Mouse (Mus musculus): Measurements from ENCODE around the gene Eps8. TPM values are rescaled to one million over a fixed set of nuclear protein-coding genes. Genes with fewer than 3 reads are reported as not detected.

Eps8 gene
- polyA plus RNA-seq, 1 experiment from 2014 or later: 45.1 TPM

DNA sequence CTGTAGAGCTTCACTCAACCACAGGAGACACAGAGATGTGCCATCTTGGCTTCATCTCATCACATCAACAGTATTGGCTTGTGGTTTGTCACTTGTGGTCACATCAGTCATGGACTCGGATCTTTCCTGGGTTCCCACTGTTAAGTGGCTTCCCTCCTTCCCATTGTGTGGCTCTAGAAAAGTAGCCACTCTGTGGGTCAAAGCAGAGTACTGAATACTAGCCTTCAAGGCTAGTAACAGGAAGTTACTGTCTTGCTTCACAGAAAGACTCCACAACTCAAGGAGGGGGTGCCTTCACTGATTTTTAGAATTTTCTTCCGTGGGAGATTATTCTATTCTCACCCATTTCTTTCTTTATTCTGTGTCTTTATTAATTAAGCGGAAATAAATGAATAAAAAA, 109.3 kb downstream of the Eps8 start:
- no peak for DNase-seq (ENCODE audit: low spot score)
- no peaks in the 10 kb centered on the region for H3K27me3 ChIP-seq (ENCODE audit: insufficient read depth, low read length)
- no peaks in the 10 kb centered on the region for H3K9me3 ChIP-seq (replicated peaks; ENCODE audit: low read length)
- no peak for ATAC-seq (replicated peaks; ENCODE audit: low FRiP score, low read depth)
- no peak overlapping the region for H3K27ac ChIP-seq
- WGBS: 96% methylated on average over 3 of the region's 3 CpGs
- no peak overlapping the region for H3K9ac ChIP-seq (ENCODE audit: low read depth, low read length)
- 0 out of 2 replicates have a peak, but pooled peaks cover 6% of the 10 kb centered on the region for H3K4me1 ChIP-seq (replicated peaks; ENCODE audit: insufficient read depth, low read length)
- H3K4me3 ChIP-seq (replicated peaks; ENCODE audit: low read depth, low read length): no peak overlapping the region
- no peaks in the 10 kb centered on the region for H3K36me3 ChIP-seq (ENCODE audit: insufficient read depth, low read length)
- TF ChIP-seq CTCF (IDR thresholded peaks at IDR 0.05; ENCODE audit: low read depth): no peak
- no peak overlapping the region for H3K4me2 ChIP-seq (ENCODE audit: low read length)

DNA sequence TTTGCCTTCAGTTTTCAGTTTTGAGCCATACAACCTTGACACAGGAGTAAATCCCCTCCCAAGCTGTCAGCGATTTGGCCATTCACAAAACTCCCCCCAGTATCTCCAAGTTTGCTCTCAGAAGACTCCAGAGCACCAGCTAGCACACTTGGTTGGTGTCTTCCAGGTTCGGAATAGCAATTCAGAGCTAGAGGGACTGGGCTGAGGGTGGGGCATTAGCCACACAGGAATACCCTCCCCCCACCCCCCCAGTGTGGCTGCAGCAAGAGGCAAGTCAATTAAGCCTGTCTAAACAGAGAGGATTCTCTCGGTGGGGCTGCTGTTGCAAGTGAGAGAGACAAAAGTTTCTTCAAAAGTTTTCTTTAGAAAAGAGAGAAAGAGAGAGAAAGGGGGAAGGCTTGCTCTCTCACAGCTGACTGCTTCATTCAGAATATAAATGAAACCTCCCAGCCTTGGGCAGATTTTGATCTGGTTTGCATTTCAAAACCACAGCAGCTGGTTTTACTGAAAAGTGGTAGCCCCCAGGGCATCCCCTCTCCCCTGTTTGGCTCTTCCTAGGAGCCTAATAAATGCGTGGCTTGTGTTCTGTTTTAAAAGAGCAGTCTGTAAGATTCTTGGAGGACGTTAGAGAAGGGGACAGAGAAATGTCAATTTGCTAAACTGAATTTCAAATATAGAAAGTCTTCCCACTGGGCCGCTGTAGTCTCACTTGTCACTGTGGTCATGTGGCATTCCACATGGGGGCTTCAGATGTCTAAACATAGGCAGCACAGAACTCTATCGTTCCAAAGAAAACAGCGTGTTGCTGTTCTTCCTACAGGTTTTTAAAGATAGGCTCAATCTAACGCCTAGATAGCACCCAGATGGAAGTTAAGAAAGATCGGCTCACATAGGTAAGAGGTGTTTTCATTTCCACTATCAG, 112.2 kb downstream of the Eps8 start:
- peak overlapping the region; percentile 26; the same call in 1 of the 2 replicates for H3K27ac ChIP-seq
- 26% methylated on average over 10 of the region's 10 CpGs for WGBS
- ATAC-seq (replicated peaks; ENCODE audit: low FRiP score, low read depth): no peak
- no peak overlapping the region for H3K4me2 ChIP-seq (ENCODE audit: low read length)
- no peaks in the 10 kb centered on the region for H3K36me3 ChIP-seq (ENCODE audit: insufficient read depth, low read length)
- H3K27me3 ChIP-seq (ENCODE audit: insufficient read depth, low read length): no peaks in the 10 kb centered on the region
- H3K4me3 ChIP-seq (replicated peaks; ENCODE audit: low read depth, low read length): no peak overlapping the region
- H3K4me1 ChIP-seq (replicated peaks; ENCODE audit: insufficient read depth, low read length): 0 out of 2 replicates have a peak, but pooled peaks cover 6% of the 10 kb centered on the region
- no peak for TF ChIP-seq CTCF (IDR thresholded peaks at IDR 0.05; ENCODE audit: low read depth)
- no peaks in the 10 kb centered on the region for H3K9me3 ChIP-seq (replicated peaks; ENCODE audit: low read length)
- H3K9ac ChIP-seq (ENCODE audit: low read depth, low read length): no peak overlapping the region
- no peak for DNase-seq (ENCODE audit: low spot score)

- ATAC-seq (replicated peaks; ENCODE audit: low FRiP score, low read depth): peak; percentile 21
- H3K4me1 ChIP-seq (replicated peaks; ENCODE audit: insufficient read depth, low read length): 0 out of 2 replicates have a peak, but pooled peaks cover 6% of the 10 kb centered on the region
- 51% methylated on average over 17 of the region's 17 CpGs for WGBS
- no peaks in the 10 kb centered on the region for H3K27me3 ChIP-seq (ENCODE audit: insufficient read depth, low read length)
- no peak overlapping the region for H3K4me3 ChIP-seq (replicated peaks; ENCODE audit: low read depth, low read length)
- DNase-seq (ENCODE audit: low spot score): no peak
- no peak overlapping the region for H3K4me2 ChIP-seq (ENCODE audit: low read length)
- no peak for TF ChIP-seq CTCF (IDR thresholded peaks at IDR 0.05; ENCODE audit: low read depth)
- H3K27ac ChIP-seq: no peak overlapping the region
- no peaks in the 10 kb centered on the region for H3K36me3 ChIP-seq (ENCODE audit: insufficient read depth, low read length)
- H3K9ac ChIP-seq (ENCODE audit: low read depth, low read length): no peak overlapping the region
- H3K9me3 ChIP-seq (replicated peaks; ENCODE audit: low read length): no peaks in the 10 kb centered on the region
Measured at GRCm38 (mm10) chr6:137541216-137542176, 113.2 kb downstream of the Eps8 start.

- 83% methylated on average over 5 of the region's 5 CpGs for WGBS
- TF ChIP-seq CTCF (IDR thresholded peaks at IDR 0.05; ENCODE audit: low read depth): no peak
- ATAC-seq (replicated peaks; ENCODE audit: low FRiP score, low read depth) (no peak), DNase-seq (ENCODE audit: low spot score) (no peak)
- no peaks in the 10 kb centered on the region for H3K36me3 ChIP-seq (ENCODE audit: insufficient read depth, low read length)
- no peak overlapping the region for H3K4me3 ChIP-seq (replicated peaks; ENCODE audit: low read depth, low read length)
- no peaks in the 10 kb centered on the region for H3K27me3 ChIP-seq (ENCODE audit: insufficient read depth, low read length)
- H3K4me1 ChIP-seq (replicated peaks; ENCODE audit: insufficient read depth, low read length): 0 out of 2 replicates have a peak, but pooled peaks cover 6% of the 10 kb centered on the region
- no peaks in the 10 kb centered on the region for H3K9me3 ChIP-seq (replicated peaks; ENCODE audit: low read length)
- H3K4me2 ChIP-seq (ENCODE audit: low read length): no peak overlapping the region
- H3K27ac ChIP-seq: no peak overlapping the region
- H3K9ac ChIP-seq (ENCODE audit: low read depth, low read length): no peak overlapping the region
Measured at GRCm38 (mm10) chr6:137540800-137541199, 113.9 kb downstream of the Eps8 start.

DNA sequence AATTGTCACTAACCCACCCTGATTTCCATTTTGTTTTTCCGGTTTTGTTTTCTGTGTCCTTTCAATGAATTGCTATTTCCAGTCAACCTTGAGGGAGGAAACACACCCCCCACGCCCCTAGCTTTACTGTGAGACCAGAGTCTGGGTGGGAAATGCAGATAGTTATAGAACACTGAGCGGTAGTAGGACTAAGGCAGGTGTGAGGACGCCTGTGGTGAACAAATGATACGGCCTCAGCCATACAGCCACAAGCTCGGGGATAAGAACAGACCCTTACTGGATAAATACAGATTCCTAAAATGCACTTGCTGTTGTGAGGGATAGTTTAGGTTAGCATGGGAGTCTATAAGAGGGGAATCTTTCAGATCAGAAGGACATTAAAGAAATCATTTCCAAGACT, 114.3 kb downstream of the Eps8 start:
- ATAC-seq (replicated peaks; ENCODE audit: low FRiP score, low read depth) (no peak), DNase-seq (ENCODE audit: low spot score) (no peak)
- no peaks in the 10 kb centered on the region for H3K27me3 ChIP-seq (ENCODE audit: insufficient read depth, low read length)
- no peak overlapping the region for H3K4me3 ChIP-seq (replicated peaks; ENCODE audit: low read depth, low read length)
- no peak overlapping the region for H3K27ac ChIP-seq
- no peak for TF ChIP-seq CTCF (IDR thresholded peaks at IDR 0.05; ENCODE audit: low read depth)
- 0 out of 2 replicates have a peak, but pooled peaks cover 6% of the 10 kb centered on the region for H3K4me1 ChIP-seq (replicated peaks; ENCODE audit: insufficient read depth, low read length)
- H3K4me2 ChIP-seq (ENCODE audit: low read length): no peak overlapping the region
- H3K9me3 ChIP-seq (replicated peaks; ENCODE audit: low read length): no peaks in the 10 kb centered on the region
- H3K36me3 ChIP-seq (ENCODE audit: insufficient read depth, low read length): no peaks in the 10 kb centered on the region
- no peak overlapping the region for H3K9ac ChIP-seq (ENCODE audit: low read depth, low read length)
- WGBS: 88% methylated on average over 6 of the region's 6 CpGs

DNA sequence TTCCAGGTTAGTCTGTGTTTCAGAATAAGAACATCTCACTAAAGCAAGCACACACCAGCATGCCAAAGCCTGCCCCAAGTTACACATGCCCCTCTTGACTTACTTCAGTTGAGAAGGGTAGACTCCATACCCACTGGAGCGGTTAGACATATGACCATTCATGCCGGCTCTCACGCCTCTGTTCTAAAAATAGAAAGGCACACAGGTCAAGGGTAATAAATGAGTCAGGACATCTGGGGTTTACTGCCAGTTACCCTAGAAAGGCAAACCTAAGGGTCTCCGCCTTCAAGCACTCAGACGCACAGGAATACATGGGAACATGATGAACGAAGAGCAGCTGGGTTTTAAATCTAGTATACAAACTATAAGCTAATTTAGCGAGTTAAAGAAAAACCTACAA, 115.5 kb downstream of the Eps8 start:
- no peak overlapping the region for H3K4me3 ChIP-seq (replicated peaks; ENCODE audit: low read depth, low read length)
- H3K4me2 ChIP-seq (ENCODE audit: low read length): no peak overlapping the region
- DNase-seq (ENCODE audit: low spot score) (no peak), ATAC-seq (replicated peaks; ENCODE audit: low FRiP score, low read depth) (no peak)
- no peaks in the 10 kb centered on the region for H3K27me3 ChIP-seq (ENCODE audit: insufficient read depth, low read length)
- WGBS: 43% methylated on average over 7 of the region's 7 CpGs
- H3K9me3 ChIP-seq (replicated peaks; ENCODE audit: low read length): no peaks in the 10 kb centered on the region
- no peak overlapping the region for H3K27ac ChIP-seq
- 0 out of 2 replicates have a peak, but pooled peaks cover 6% of the 10 kb centered on the region for H3K4me1 ChIP-seq (replicated peaks; ENCODE audit: insufficient read depth, low read length)
- H3K36me3 ChIP-seq (ENCODE audit: insufficient read depth, low read length): no peaks in the 10 kb centered on the region
- no peak for TF ChIP-seq CTCF (IDR thresholded peaks at IDR 0.05; ENCODE audit: low read depth)
- H3K9ac ChIP-seq (ENCODE audit: low read depth, low read length): no peak overlapping the region
